25 mouse cellular contexts compared by ENCODE assay signal in the genomic region with DNA sequence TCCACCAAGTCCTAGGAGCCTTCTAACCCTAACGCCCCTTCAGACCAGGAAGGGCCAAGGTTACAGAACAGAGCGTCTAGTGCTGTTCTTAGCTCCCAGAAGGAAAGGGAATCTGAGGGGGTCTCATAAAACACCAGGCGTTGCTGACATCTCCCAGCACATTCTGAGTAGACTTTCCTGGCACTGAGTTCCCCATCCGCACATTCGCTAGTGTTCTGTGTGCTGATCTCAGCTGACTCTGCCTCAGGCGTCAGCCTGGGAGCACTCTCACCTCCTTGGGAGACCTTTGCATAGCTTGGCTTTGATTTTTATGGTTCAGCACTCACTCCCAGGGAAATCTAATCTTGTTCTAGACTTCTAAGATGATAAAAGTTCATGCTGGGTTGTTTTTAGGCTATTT.
DNase-seq lines count a peak whose midpoint lies in the region; ATAC-seq and TF ChIP-seq lines count a peak whose summit lies in the region.
"Had no signal": no experiment of that assay in that cellular context is flagged by ENCODE, and none has a peak within 500 bp of the region (broad histone marks: within the 10 kb centered on the region; RNA-seq: fewer than 3 reads in every experiment).

No protein-coding gene starts in this region.

- no peak for ATAC-seq in heart, embryonic 13.5 days (ENCODE audit: extremely low read depth, insufficient number of reproducible peaks, low FRiP score, low TSS enrichment)
- ATAC-seq in kidney, embryonic 16.5 days (ENCODE audit: low FRiP score, low TSS enrichment) = no peak
- peak; percentile 62; the same call in 1 of the 2 replicates for ATAC-seq in limb, embryonic 14.5 days (ENCODE audit: low FRiP score, low read depth)
- ATAC-seq: forebrain, embryonic 13.5 days; inflammation-experienced regulatory T-cells, adult 6 months; midbrain, embryonic 15.5 days had no signal

- H3K9me3 ChIP-seq in heart, embryonic 13.5 days = no peaks in the 10 kb centered on the region
- no peaks in the 10 kb centered on the region for H3K9me3 ChIP-seq in kidney, embryonic 16.5 days (ENCODE audit: low read length)
- no peaks in the 10 kb centered on the region for H3K9me3 ChIP-seq in limb, embryonic 14.5 days (ENCODE audit: control insufficient read depth, low read length)
- H3K9me3 ChIP-seq: forebrain, embryonic 13.5 days; hindbrain, embryonic 15.5 days; midbrain, embryonic 10.5 days; midbrain, embryonic 15.5 days; neural tube, embryonic 15.5 days had no signal

- H3K4me1 ChIP-seq in heart, embryonic 13.5 days = peaks cover 40% of the 10 kb centered on the region
- peaks cover 4% of the 10 kb centered on the region; the same call in 1 of the 2 replicates for H3K4me1 ChIP-seq in kidney, embryonic 16.5 days (ENCODE audit: insufficient read depth, low read length)
- peaks cover 12% of the 10 kb centered on the region for H3K4me1 ChIP-seq in limb, embryonic 14.5 days (ENCODE audit: control insufficient read depth, insufficient read depth, low read length)
- H3K4me1 ChIP-seq: forebrain, embryonic 13.5 days; hindbrain, embryonic 15.5 days; midbrain, embryonic 10.5 days; neural tube, embryonic 15.5 days had no signal

- peak overlapping the region; percentile 42 for H3K27ac ChIP-seq in heart, embryonic 13.5 days (replicated peaks)
- no peak overlapping the region for H3K27ac ChIP-seq in kidney, embryonic 16.5 days (ENCODE audit: low read length)
- no peak overlapping the region for H3K27ac ChIP-seq in limb, embryonic 14.5 days (replicated peaks; ENCODE audit: low read depth, low read length)
- H3K27ac ChIP-seq: forebrain, embryonic 13.5 days; hindbrain, embryonic 15.5 days; liver, embryonic 14.5 days; midbrain, embryonic 10.5 days; midbrain, embryonic 15.5 days; neural tube, embryonic 15.5 days; stomach, postnatal 0 days had no signal

- no peaks in the 10 kb centered on the region for H3K36me3 ChIP-seq in heart, embryonic 13.5 days
- H3K36me3 ChIP-seq in kidney, embryonic 16.5 days (ENCODE audit: insufficient read depth, low read length) = no peaks in the 10 kb centered on the region
- no peaks in the 10 kb centered on the region for H3K36me3 ChIP-seq in limb, embryonic 14.5 days (ENCODE audit: control insufficient read depth, insufficient read depth, low read length)
- H3K36me3 ChIP-seq: hindbrain, embryonic 15.5 days; midbrain, embryonic 10.5 days; midbrain, embryonic 15.5 days; neural tube, embryonic 15.5 days had no signal

- H3K4me2 ChIP-seq in heart, embryonic 13.5 days = no peak overlapping the region
- H3K4me2 ChIP-seq in kidney, embryonic 16.5 days (replicated peaks; ENCODE audit: low read depth, low read length) = no peak overlapping the region
- H3K4me2 ChIP-seq in limb, embryonic 14.5 days (replicated peaks; ENCODE audit: low read depth, low read length, severe bottlenecking) = no peak overlapping the region
- H3K4me2 ChIP-seq: forebrain, embryonic 13.5 days; hindbrain, embryonic 15.5 days; midbrain, embryonic 15.5 days; neural tube, embryonic 15.5 days had no signal

- H3K4me3 ChIP-seq in heart, embryonic 13.5 days = no peak overlapping the region
- H3K4me3 ChIP-seq in kidney, embryonic 16.5 days (ENCODE audit: low read length) = no peak overlapping the region
- no peak overlapping the region for H3K4me3 ChIP-seq in limb, embryonic 14.5 days (replicated peaks; ENCODE audit: low read length)
- H3K4me3 ChIP-seq: forebrain, embryonic 13.5 days; hindbrain, embryonic 15.5 days; midbrain, embryonic 10.5 days; midbrain, embryonic 15.5 days; neural tube, embryonic 15.5 days had no signal

- no peak overlapping the region for H3K9ac ChIP-seq in heart, embryonic 13.5 days
- H3K9ac ChIP-seq in kidney, embryonic 16.5 days (replicated peaks; ENCODE audit: low read length) = no peak overlapping the region
- no peak overlapping the region for H3K9ac ChIP-seq in limb, embryonic 14.5 days (ENCODE audit: low read depth, low read length, severe bottlenecking)
- H3K9ac ChIP-seq: forebrain, embryonic 13.5 days; hindbrain, embryonic 15.5 days; liver, embryonic 14.5 days; midbrain, embryonic 15.5 days; neural tube, embryonic 15.5 days had no signal

- TF ChIP-seq POLR2A in limb, embryonic 14.5 days (IDR thresholded peaks at IDR 0.05; ENCODE audit: borderline replicate concordance, extremely low read depth, insufficient read depth, insufficient read length) = no peak

- DNase-seq in heart, adult 8-10 months (ENCODE audit: low spot score) = no peak
- peak; percentile 37 for DNase-seq in kidney, postnatal 14 days
- peak; percentile 43 for DNase-seq in forelimb bud, embryonic 11.5 days (ENCODE audit: low read depth, low spot score)
- peak; percentile 49 for DNase-seq in limb, embryonic 14.5 days (ENCODE audit: low spot score)
- DNase-seq: B cell, adult 2 months; cerebellum, adult 11 months; cerebellum, adult 9-10 months; cerebellum, postnatal 36 days; gastrocnemius, postnatal 14 days; heart, postnatal 4 days; kidney, adult 11 months; liver; lung, adult 2 months; lung, postnatal 14 days; right cerebral cortex, postnatal 25 days had no signal

- no peaks in the 10 kb centered on the region for H3K27me3 ChIP-seq in heart, embryonic 13.5 days (replicated peaks)
- H3K27me3 ChIP-seq in kidney, embryonic 16.5 days (ENCODE audit: insufficient read depth, low read length) = no peaks in the 10 kb centered on the region
- no peaks in the 10 kb centered on the region for H3K27me3 ChIP-seq in limb, embryonic 14.5 days (ENCODE audit: control insufficient read depth, insufficient read depth, low read length)
- H3K27me3 ChIP-seq: forebrain, embryonic 13.5 days; hindbrain, embryonic 15.5 days; midbrain, embryonic 15.5 days; neural tube, embryonic 15.5 days had no signal

- WGBS in heart, embryonic 13.5 days = 39% methylated on average over 6 of the region's 6 CpGs
- 17% methylated on average over 6 of the region's 6 CpGs for WGBS in kidney, embryonic 16.5 days
- 19% methylated on average over 6 of the region's 6 CpGs for WGBS in limb, embryonic 14.5 days
